Mouse (Mus musculus) heart, embryonic 13.5 days (tissue): Measurements from ENCODE around the gene Gm10282. TPM values are rescaled to one million over a fixed set of nuclear protein-coding genes. Genes with fewer than 3 reads are reported as not detected.

Experiments used
- ATAC-seq: fragments of 200-750 bp; cut with Nextera tagmentation; 2 replicates; pipeline ENCODE4 v1.8.0; 2017; ENCODE audit warnings: moderate TSS enrichment; ENCODE audit not compliant: insufficient number of reproducible peaks, low FRiP score, low TSS enrichment; ENCODE audit errors: extremely low read depth
- H3K27ac ChIP-seq: fragments of 300-500 bp; sonication (generic); replicated peaks from 2 replicates; pipeline ENCODE4 v1.5.1; 2015; ENCODE audit warnings: moderate library complexity, mild to moderate bottlenecking, inconsistent platforms
- H3K27me3 ChIP-seq: fragments of 300-500 bp; sonication (generic); replicated peaks from 2 replicates; pipeline ENCODE4 v1.6.1; 2015; ENCODE audit warnings: mild to moderate bottlenecking, inconsistent platforms
- H3K36me3 ChIP-seq: fragments of 300-500 bp; sonication (generic); 2 replicates; pipeline ENCODE4 v1.6.1; 2015; ENCODE audit warnings: mild to moderate bottlenecking, inconsistent platforms
- H3K4me1 ChIP-seq: fragments of 300-500 bp; sonication (generic); 2 replicates; pipeline ENCODE4 v1.6.1; 2015; ENCODE audit warnings: inconsistent platforms
- H3K4me2 ChIP-seq: fragments of 300-500 bp; sonication (generic); 2 replicates; pipeline ENCODE4 v1.6.1; 2015; ENCODE audit warnings: inconsistent platforms, mild to moderate bottlenecking, moderate library complexity
- H3K4me3 ChIP-seq: fragments of 300-500 bp; sonication (generic); 2 replicates; pipeline ENCODE4 v1.5.1; 2015; ENCODE audit warnings: moderate library complexity, mild to moderate bottlenecking, inconsistent platforms
- H3K9ac ChIP-seq: fragments of 300-500 bp; sonication (generic); 2 replicates; pipeline ENCODE4 v1.6.1; 2015; ENCODE audit warnings: inconsistent platforms, mild to moderate bottlenecking, moderate library complexity
- H3K9me3 ChIP-seq: fragments of 300-500 bp; sonication (generic); 2 replicates; pipeline ENCODE4 v1.6.1; 2016; ENCODE audit warnings: inconsistent platforms
- WGBS: fragments of 180-500 bp; shearing (Covaris S2); methylation state at CpG from one replicate; pipeline ENCODE4 v1.1.7; 2015; ENCODE audit warnings: mixed read lengths; 5-methylcytosine and 5-hydroxymethylcytosine counted together
- polyA plus RNA-seq: library from polyadenylated mRNA; unstranded; fragments of >200 nt; fragmentation: Nextera tagmentation; extraction: Ambion mirVana; gene quantifications from 2 replicates; pipeline ENCODE4 v1.2.1, GENCODE M21; 2015

Gene Gm10282
- polyA plus RNA-seq, 1 experiment from 2014 or later: 15.9 TPM

DNA sequence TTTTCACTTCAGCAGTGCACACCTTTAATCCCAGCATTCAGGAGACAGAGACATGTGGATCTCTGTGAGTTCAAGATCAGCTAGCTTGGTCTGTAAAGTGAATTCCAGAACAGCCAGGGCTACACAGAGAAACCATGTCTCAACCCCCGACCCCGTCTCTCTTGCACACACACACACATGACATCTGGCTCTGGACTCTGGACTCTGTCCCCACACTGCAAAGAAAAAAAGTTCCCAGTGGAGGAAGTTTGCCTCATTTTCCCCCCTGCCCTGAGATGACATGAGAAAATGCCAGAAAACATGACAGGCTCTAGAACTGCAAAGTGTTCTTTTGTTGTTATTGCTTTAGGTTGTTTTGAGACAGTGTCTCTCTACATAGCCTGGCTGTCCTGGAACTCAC lies 45.2 kb downstream of the Gm10282 start:
- H3K4me3 ChIP-seq: no peak overlapping the region
- no peak overlapping the region for H3K27ac ChIP-seq
- no peak overlapping the region for H3K4me2 ChIP-seq
- WGBS: 68% methylated on average over 2 of the region's 2 CpGs
- ATAC-seq: no peak
- H3K36me3 ChIP-seq: peaks cover 11% of the 10 kb centered on the region
- H3K27me3 ChIP-seq: no peaks in the 10 kb centered on the region
- H3K4me1 ChIP-seq: peaks cover 17% of the 10 kb centered on the region
- H3K9me3 ChIP-seq: no peaks in the 10 kb centered on the region
- no peak overlapping the region for H3K9ac ChIP-seq

DNA sequence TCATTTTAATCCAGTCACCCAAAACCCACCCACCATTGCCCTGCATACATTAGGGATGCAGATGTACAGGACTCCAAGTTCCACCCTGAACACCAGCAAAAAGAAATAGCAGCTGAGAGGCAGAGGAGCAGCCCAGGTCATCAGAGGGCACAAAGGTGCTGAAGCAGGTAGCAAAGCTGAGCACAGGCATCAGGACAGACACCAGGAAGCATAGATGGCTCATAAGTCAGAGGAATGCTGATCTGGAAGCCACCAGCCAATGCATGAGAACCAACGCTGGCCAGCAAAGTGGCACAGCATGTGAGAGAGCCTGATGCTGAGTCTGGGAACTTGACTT lies 47.2 kb downstream of the Gm10282 start:
- Histone ChIP-seq H3K27ac (no peak overlapping the region), H3K36me3 (peaks cover 31% of the 10 kb centered on the region), H3K4me3 (no peak overlapping the region), H3K9me3 (no peaks in the 10 kb centered on the region), H3K9ac (no peak overlapping the region), H3K27me3 (no peaks in the 10 kb centered on the region), H3K4me2 (no peak overlapping the region), H3K4me1 (peaks cover 17% of the 10 kb centered on the region)
- 92% methylated on average over 1 of the region's 1 CpGs for WGBS
- ATAC-seq: no peak

DNA sequence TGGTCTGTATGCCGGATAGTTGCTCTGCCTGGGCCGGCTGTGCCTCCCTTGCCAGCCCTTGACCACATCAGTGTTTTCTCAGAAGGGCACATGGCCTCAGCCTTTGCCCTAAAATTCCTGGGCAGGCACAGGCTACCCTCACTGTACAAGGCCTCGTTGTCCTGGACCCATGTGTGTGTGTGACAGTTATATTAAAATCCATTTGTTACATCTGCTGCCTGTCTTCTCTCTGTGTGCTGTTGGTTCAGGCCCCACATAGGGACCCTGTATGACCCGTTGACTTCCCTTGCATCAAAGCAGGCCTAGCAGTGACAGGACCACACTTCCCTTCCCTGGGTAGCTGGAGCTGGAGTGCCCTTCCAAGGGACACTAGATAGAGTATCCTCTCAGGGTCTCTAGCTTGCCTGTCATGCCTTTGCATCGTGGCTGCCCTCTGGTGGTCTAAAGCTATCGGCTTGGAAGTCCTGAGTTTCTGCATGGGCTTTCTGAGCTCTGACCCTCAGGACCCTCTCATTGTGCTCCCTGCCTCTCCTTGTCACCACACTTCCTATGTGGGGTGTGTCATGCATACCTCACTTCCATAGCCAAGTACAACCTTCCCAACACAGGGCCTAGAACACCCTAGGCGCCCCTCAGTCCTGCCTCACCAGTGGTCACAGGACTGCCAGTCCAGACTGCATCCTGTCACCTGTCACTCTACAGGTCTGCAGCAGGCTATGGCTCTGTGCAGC lies 47.7 kb downstream of the Gm10282 start:
- Histone ChIP-seq H3K36me3 (peaks cover 37% of the 10 kb centered on the region), H3K4me1 (peaks cover 17% of the 10 kb centered on the region), H3K9me3 (no peaks in the 10 kb centered on the region), H3K4me2 (no peak overlapping the region), H3K27me3 (no peaks in the 10 kb centered on the region), H3K4me3 (no peak overlapping the region), H3K9ac (no peak overlapping the region), H3K27ac (no peak overlapping the region)
- ATAC-seq: no peak
- WGBS: 57% methylated on average over 7 of the region's 7 CpGs

Other genes starting within 250 kb of the Gm10282 start
- not detected in 2 replicates for gene Olfr373, start 222.1 kb downstream of the Gm10282 start, polyA plus RNA-seq
- gene Olfr374, start 198.2 kb downstream of the Gm10282 start, polyA plus RNA-seq: 0.04 and 0.20 TPM in 2 replicates
- 358 and 365 TPM in 2 replicates for gene Tpm4, start 170.3 kb downstream of the Gm10282 start, polyA plus RNA-seq
- 77.6 and 77.7 TPM in 2 replicates for gene Rab8a, start 144.1 kb downstream of the Gm10282 start, polyA plus RNA-seq
- 0.08 and 0.17 TPM in 2 replicates for gene Hsh2d, start 115.6 kb downstream of the Gm10282 start, polyA plus RNA-seq
- gene Cib3, start 92.4 kb downstream of the Gm10282 start, polyA plus RNA-seq: not detected in 2 replicates
- not detected in 2 replicates for gene Gm11034, start 91.6 kb downstream of the Gm10282 start, polyA plus RNA-seq
- 41.6 and 43.9 TPM in 2 replicates for gene Fam32a, start 85.5 kb downstream of the Gm10282 start, polyA plus RNA-seq
- gene Ap1m1, start 65.2 kb downstream of the Gm10282 start, polyA plus RNA-seq: 107 and 116 TPM in 2 replicates
- 14.2 and 15.1 TPM in 2 replicates for gene Klf2, start 13.8 kb upstream of the Gm10282 start, polyA plus RNA-seq
- 37.4 and 38.2 TPM in 2 replicates for gene Eps15l1, start 116.2 kb upstream of the Gm10282 start, polyA plus RNA-seq
- 1.1 and 1.2 TPM in 2 replicates for gene Calr3, start 138.6 kb upstream of the Gm10282 start, polyA plus RNA-seq
- gene 1700030K09Rik, start 138.6 kb upstream of the Gm10282 start, polyA plus RNA-seq: 8.8 and 9.4 TPM in 2 replicates
- 40.1 and 45.6 TPM in 2 replicates for gene Cherp, start 170.0 kb upstream of the Gm10282 start, polyA plus RNA-seq
- gene Slc35e1, start 187.4 kb upstream of the Gm10282 start, polyA plus RNA-seq: 11.9 and 12.4 TPM in 2 replicates
- 9.1 and 9.3 TPM in 2 replicates for gene Med26, start 243.0 kb upstream of the Gm10282 start, polyA plus RNA-seq